In genomic region chr9:30523852-30524251, GRCm38 (mm10) we compare ENCODE assay signal across 18 mouse cellular contexts.
A peak's percentile ranks its signal among the peaks of the same experiment; 100 is the strongest.
DNase-seq lines count a peak whose midpoint lies in the region; ATAC-seq and TF ChIP-seq lines count a peak whose summit lies in the region.
"Had no signal": no experiment of that assay in that cellular context is flagged by ENCODE, and none has a peak within 500 bp of the region (broad histone marks: within the 10 kb centered on the region; RNA-seq: fewer than 3 reads in every experiment).

No protein-coding gene starts in this region.

- WGBS in forebrain, embryonic 10.5 days, result 92% methylated on average over 2 of the region's 2 CpGs
- 87% methylated on average over 2 of the region's 2 CpGs for WGBS in forebrain, postnatal 0 days

- no peaks in the 10 kb centered on the region for H3K9me3 ChIP-seq in forebrain, embryonic 10.5 days
- no peaks in the 10 kb centered on the region for H3K9me3 ChIP-seq in forebrain, postnatal 0 days (ENCODE audit: low read length)
- H3K9me3 ChIP-seq: lung, embryonic 15.5 days; neural tube, embryonic 13.5 days had no signal

- H3K4me3 ChIP-seq in forebrain, embryonic 10.5 days, result no peak overlapping the region
- no peak overlapping the region for H3K4me3 ChIP-seq in forebrain, postnatal 0 days (ENCODE audit: low read depth, low read length)
- H3K4me3 ChIP-seq: erythroblast, embryonic 14.5 days; lung, embryonic 15.5 days; neural tube, embryonic 13.5 days had no signal

- peak; percentile 10 for DNase-seq in forebrain, embryonic 10.5 days (ENCODE audit: extremely low spot score, low spot score)
- DNase-seq in forebrain, postnatal 0 days, result no peak
- DNase-seq in kidney, adult 8-10 months, result peak; percentile 17 to 55
- no peak for DNase-seq in kidney, postnatal 14 days
- peak; percentile 40 for DNase-seq in gastrocnemius, postnatal 14 days
- DNase-seq in heart, postnatal 25 days (ENCODE audit: low spot score), result peak; percentile 37
- no peak for DNase-seq in B cell, adult 2 months
- DNase-seq: adrenal gland, postnatal 25 days; cerebellum, postnatal 14 days; layer of hippocampus, adult 9-11 months; right cerebral cortex, postnatal 4 days had no signal

- intact Hi-C loops in gastrocnemius, postnatal 14 days (cut with DNase I; ENCODE audit: low total_unique reads), result no loop called here
- intact Hi-C loops in heart, postnatal 25 days (cut with DNase I), result no loop called here

- no peaks in the 10 kb centered on the region for H3K36me3 ChIP-seq in forebrain, embryonic 10.5 days (replicated peaks)
- H3K36me3 ChIP-seq in forebrain, postnatal 0 days (ENCODE audit: insufficient read depth), result no peaks in the 10 kb centered on the region
- H3K36me3 ChIP-seq: lung, embryonic 15.5 days; neural tube, embryonic 13.5 days had no signal

- no peak for TF ChIP-seq CTCF in forebrain, postnatal 0 days (IDR thresholded peaks at IDR 0.05; ENCODE audit: low read depth)

- H3K9ac ChIP-seq in forebrain, postnatal 0 days, result no peak overlapping the region
- H3K9ac ChIP-seq: lung, embryonic 15.5 days; neural tube, embryonic 13.5 days had no signal

- H3K27me3 ChIP-seq in forebrain, embryonic 10.5 days (ENCODE audit: poor library complexity, severe bottlenecking), result no peaks in the 10 kb centered on the region
- H3K27me3 ChIP-seq in forebrain, postnatal 0 days (ENCODE audit: insufficient read depth, low read length), result no peaks in the 10 kb centered on the region
- H3K27me3 ChIP-seq: lung, embryonic 15.5 days; neural tube, embryonic 13.5 days had no signal

- H3K27ac ChIP-seq in forebrain, embryonic 10.5 days, result no peak overlapping the region
- H3K27ac ChIP-seq in forebrain, postnatal 0 days (ENCODE audit: low read depth, low read length), result no peak overlapping the region
- H3K27ac ChIP-seq: lung, embryonic 15.5 days; neural tube, embryonic 13.5 days had no signal

- H3K4me1 ChIP-seq in forebrain, embryonic 10.5 days, result peaks cover 44% of the 10 kb centered on the region
- no peaks in the 10 kb centered on the region for H3K4me1 ChIP-seq in forebrain, postnatal 0 days (ENCODE audit: insufficient read depth)
- H3K4me1 ChIP-seq: lung, embryonic 15.5 days had no signal

- no peak for ATAC-seq in forebrain, postnatal 0 days
- ATAC-seq in megakaryocyte progenitor cell, adult 5-6 weeks (replicated peaks; ENCODE audit: poor library complexity), result no peak
- ATAC-seq: forebrain, embryonic 16.5 days; intestine, embryonic 16.5 days had no signal

- no peak overlapping the region for H3K4me2 ChIP-seq in forebrain, postnatal 0 days (ENCODE audit: low read depth)
- H3K4me2 ChIP-seq: liver, embryonic 11.5 days; lung, embryonic 15.5 days; neural tube, embryonic 13.5 days had no signal

Comparison
In these comparisons a context has a peak if more than half of its experiments do, and no peak if none do; other contexts are left out.
1. DNase-seq: peak in forebrain, embryonic 10.5 days (single experiment), kidney, adult 8-10 months (2 of 2), gastrocnemius, postnatal 14 days (single experiment) and heart, postnatal 25 days (single experiment); none in forebrain, postnatal 0 days (single experiment), kidney, postnatal 14 days (single experiment) and B cell, adult 2 months (0 of 2).